Mouse (Mus musculus) C3H10T1/2 (cell line): ENCODE results near the gene Nudt21. TPM values are rescaled to one million over a fixed set of nuclear protein-coding genes. Genes with fewer than 3 reads are reported as not detected.

Experiments used
- polyA plus RNA-seq, 2 experiments: library from polyadenylated mRNA; unstranded; fragments of >200 nt; fragmentation: generic; extraction: Trizol; gene quantifications; one replicate each; pipeline ENCODE4 v1.2.1; 2012; ENCODE audit warnings: missing spikeins in 2 of 2

Nudt21 gene
- 10 to 100 TPM; 68.9 to 79.4 TPM for polyA plus RNA-seq

DNA sequence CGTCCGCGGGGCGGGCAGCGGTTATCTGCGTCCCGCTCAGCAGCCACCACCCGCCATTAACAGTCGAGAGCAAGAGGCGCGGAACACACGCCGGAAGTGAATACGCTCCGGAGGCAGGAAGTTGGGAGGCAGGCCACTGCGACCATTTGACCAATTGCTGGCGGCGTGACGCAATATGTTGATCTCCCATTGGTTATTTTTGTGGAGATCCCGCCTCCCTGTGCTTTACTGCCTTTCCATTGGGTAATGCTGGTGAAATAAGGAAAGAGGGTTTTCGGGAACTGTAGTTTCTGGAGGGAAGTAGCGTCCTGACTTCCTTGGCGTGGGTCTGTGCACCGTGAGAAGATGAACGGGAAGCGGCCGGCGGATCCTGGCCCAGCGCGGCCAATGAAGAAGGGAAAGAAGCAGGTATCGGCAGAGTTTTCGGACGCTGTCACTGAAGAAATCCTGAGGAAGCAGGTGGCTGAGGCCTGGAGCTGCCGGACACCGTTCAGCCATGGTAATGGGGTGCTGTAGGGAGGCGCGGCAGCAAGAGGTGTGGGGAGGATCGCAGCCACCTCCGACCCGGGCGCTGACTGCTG lies at the start of gene Nudt21, which contains the start of gene Ogfod1:
Gene Nudt21, minus strand, starts transcription at position 88 of the 581 bp plus-strand sequence.
Gene Ogfod1, plus strand, starts transcription at position 255 of the 581 bp plus-strand sequence.

DNA sequence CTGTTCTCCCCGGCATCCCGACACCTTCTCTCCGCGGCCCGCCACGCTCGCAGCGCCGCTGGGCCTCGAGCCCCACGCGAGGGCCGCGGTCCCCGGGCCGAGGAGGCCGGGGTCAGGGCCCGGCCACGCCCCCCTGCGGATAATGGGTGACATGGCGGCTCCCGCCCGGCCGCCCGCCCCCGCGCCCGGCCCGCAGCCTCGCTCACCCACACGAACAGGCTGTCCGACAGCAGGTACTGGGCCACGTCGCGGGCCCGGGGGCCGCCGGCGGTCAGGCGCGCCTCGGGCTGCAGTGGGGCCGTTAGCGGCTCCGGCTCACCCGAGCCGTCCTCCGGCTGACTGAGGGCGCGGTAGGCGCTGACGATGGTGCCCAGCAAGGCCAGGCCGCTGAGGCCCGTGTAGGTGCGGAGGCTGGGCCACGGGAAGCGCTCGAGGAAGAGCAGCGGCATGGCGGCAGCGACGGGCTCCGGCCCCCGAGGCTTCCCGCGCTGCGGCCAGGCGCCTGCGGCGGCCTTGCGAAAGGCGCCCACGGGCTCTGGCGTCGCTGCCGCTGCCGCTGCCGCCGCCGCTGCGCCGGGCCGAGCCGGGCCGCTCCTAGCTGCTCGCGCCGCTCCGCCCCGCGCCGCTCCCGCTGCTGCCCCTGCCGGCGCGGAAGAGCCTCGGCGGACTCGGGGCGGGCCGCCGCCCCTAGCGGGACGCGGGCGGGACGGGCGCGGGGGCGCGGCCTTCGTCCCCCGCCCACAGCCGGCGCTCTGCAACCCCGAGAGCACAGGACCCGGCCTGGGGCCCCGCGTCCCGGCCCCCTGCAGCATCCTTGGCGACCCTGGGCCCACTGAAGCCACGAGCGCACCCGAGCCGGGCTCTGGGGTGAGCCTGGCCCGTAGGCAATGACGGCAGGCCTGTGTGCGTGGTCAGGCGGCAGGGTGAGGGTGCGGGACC lies 24.5 kb downstream of the Nudt21 start, which contains the start of gene Amfr:
Gene Amfr, minus strand, starts transcription at position 830 of the 939 bp plus-strand sequence.

Other genes starting within 250 kb of the Nudt21 start
- gene Gnao1, start 227.1 kb downstream of the Nudt21 start, polyA plus RNA-seq = 10 to 100 TPM; 10.4 to 52.4 TPM
- gene Amfr, start 24.2 kb downstream of the Nudt21 start, polyA plus RNA-seq = 10 to 100 TPM; 20.6 to 63.6 TPM
- gene Ogfod1, start 167 bp upstream of the Nudt21 start, polyA plus RNA-seq = 1 to 10 TPM; 1.1 to 5.5 TPM
- 10 to 100 TPM in 1 of 2 experiments, 1 to 10 TPM in 1; 2.4 to 20.0 TPM for gene Bbs2, start 61.9 kb upstream of the Nudt21 start, polyA plus RNA-seq
- gene Mt4, start 100.2 kb upstream of the Nudt21 start, polyA plus RNA-seq = under 1 TPM in 1 of 2 experiments, not detected in 1; 0.15 TPM
- not detected for gene Mt3, start 115.6 kb upstream of the Nudt21 start, polyA plus RNA-seq
- gene Mt2, start 135.6 kb upstream of the Nudt21 start, polyA plus RNA-seq = 100 to 1,000 TPM; 253 to 636 TPM
- gene Mt1, start 142.1 kb upstream of the Nudt21 start, polyA plus RNA-seq = 1,000 to 10,000 TPM in 1 of 2 experiments, 100 to 1,000 TPM in 1; 937 to 1,009 TPM
- gene Nup93, start 177.5 kb upstream of the Nudt21 start, polyA plus RNA-seq = 10 to 100 TPM; 21.1 to 23.5 TPM